Mouse (Mus musculus): ENCODE measurements around the gene Prrt4.

Gene Prrt4

GRCm38 (mm10) chr6:29164314-29165244 is 14.8 kb downstream of the Prrt4 start, which contains the start of gene Rbm28:
Gene Rbm28 (minus strand): TSS chr6:29165006.
- in situ Hi-C loops (cut with MboI; ENCODE audit: unreplicated experiment in 2 of 2): loop anchor here (5.0 to 25.0 kb wide), 10 partner anchors 38 to 1223 kb away; partner anchors contain the start of genes Fam71f2 (in 2 of the 2) and Zc3hc1 (in 1 of the 2)

GRCm38 (mm10) chr6:29161291-29161690 is 18.1 kb downstream of the Prrt4 start:
- in situ Hi-C loops (cut with MboI; ENCODE audit: unreplicated experiment in 2 of 2): loop anchor here (10.0 to 25.0 kb wide), 4 partner anchors 326 to 1226 kb away; partner anchors contain the start of gene Zc3hc1 (in 1 of the 2)

GRCm38 (mm10) chr6:29160786-29161185 is 18.6 kb downstream of the Prrt4 start:
- in situ Hi-C loops (cut with MboI; ENCODE audit: unreplicated experiment in 2 of 2): loop anchor here (10.0 to 25.0 kb wide), 4 partner anchors 327 to 1227 kb away; partner anchors contain the start of gene Zc3hc1 (in 1 of the 2)

- in situ Hi-C loops (cut with MboI; ENCODE audit: unreplicated experiment in 2 of 2): loop anchor here (25.0 kb wide), 2 partner anchors 331 to 1231 kb away; partner anchors contain the start of gene Zc3hc1 (in 1 of the 2)
Observed at GRCm38 (mm10) chr6:29156326-29156725, 23.1 kb downstream of the Prrt4 start.

- in situ Hi-C loops (cut with MboI; ENCODE audit: unreplicated experiment in 2 of 2): loop anchor here (25.0 kb wide), 2 partner anchors 337 to 1237 kb away; partner anchors contain the start of gene Zc3hc1 (in 1 of the 2)
Observed at GRCm38 (mm10) chr6:29150001-29150400, 29.4 kb downstream of the Prrt4 start.

- in situ Hi-C loops (cut with MboI; ENCODE audit: unreplicated experiment in 2 of 2): loop anchor here (10.0 to 25.0 kb wide), 2 partner anchors 635 to 1493 kb away; no protein-coding TSS in a partner anchor
Observed at GRCm38 (mm10) chr6:29147407-29148010, 31.9 kb downstream of the Prrt4 start.

GRCm38 (mm10) chr6:29146641-29147040 is 32.7 kb downstream of the Prrt4 start:
- in situ Hi-C loops (cut with MboI; ENCODE audit: unreplicated experiment in 2 of 2): loop anchor here (10.0 to 25.0 kb wide), 2 partner anchors 634 to 1492 kb away; no protein-coding TSS in a partner anchor

GRCm38 (mm10) chr6:29145456-29146307 is 33.7 kb downstream of the Prrt4 start:
- in situ Hi-C loops (cut with MboI; ENCODE audit: unreplicated experiment in 2 of 2): loop anchor here (10.0 to 25.0 kb wide), 2 partner anchors 633 to 1491 kb away; no protein-coding TSS in a partner anchor

GRCm38 (mm10) chr6:29144971-29145370 is 34.4 kb downstream of the Prrt4 start:
- in situ Hi-C loops (cut with MboI; ENCODE audit: unreplicated experiment in 2 of 2): loop anchor here (10.0 to 25.0 kb wide), 2 partner anchors 633 to 1490 kb away; no protein-coding TSS in a partner anchor

GRCm38 (mm10) chr6:29143608-29144007 is 35.8 kb downstream of the Prrt4 start:
- in situ Hi-C loops (cut with MboI; ENCODE audit: unreplicated experiment in 2 of 2): loop anchor here (10.0 to 25.0 kb wide), 2 partner anchors 631 to 1489 kb away; no protein-coding TSS in a partner anchor

- in situ Hi-C loops (cut with MboI; ENCODE audit: unreplicated experiment in 2 of 2): loop anchor here in 1 of 2 experiments (25.0 kb wide), 1 partner anchor 625 kb away; no protein-coding TSS in a partner anchor
Observed at GRCm38 (mm10) chr6:29137441-29137840, 41.9 kb downstream of the Prrt4 start.

- in situ Hi-C loops (cut with MboI; ENCODE audit: unreplicated experiment in 2 of 2): loop anchor here in 1 of 2 experiments (25.0 kb wide), 1 partner anchor 621 kb away; no protein-coding TSS in a partner anchor
Observed at GRCm38 (mm10) chr6:29133100-29133499, 46.3 kb downstream of the Prrt4 start.

GRCm38 (mm10) chr6:29126878-29127426 is 52.4 kb downstream of the Prrt4 start:
- in situ Hi-C loops (cut with MboI; ENCODE audit: unreplicated experiment in 2 of 2): loop anchor here in 1 of 2 experiments (25.0 kb wide), 1 partner anchor 615 kb away; no protein-coding TSS in a partner anchor

GRCm38 (mm10) chr6:29119990-29120389 is 59.4 kb downstream of the Prrt4 start:
- in situ Hi-C loops (cut with MboI; ENCODE audit: unreplicated experiment in 2 of 2): no loop called here
